Mouse (Mus musculus) adrenal gland, adult 8-10 months (tissue): ENCODE results near the gene Usp54. TPM values are rescaled to one million over a fixed set of nuclear protein-coding genes. Genes with fewer than 3 reads are reported as not detected.
"Not testable (repeated sequence)": the region's sequence is repeated elsewhere in the genome, so short reads cannot be mapped to it uniquely, and the experiment has no call there.

ENCODE experiments used
- DNase-seq: peaks from one replicate; pipeline ENCODE4 v3.0.0; 2022
- total RNA-seq, 4 experiments: library from RNA; stranded (reverse); gene quantifications; 2 replicates each; pipeline ENCODE4 v1.2.4; 2022

The Usp54 gene
- total RNA-seq, 4 experiments from 2014 or later = 18.3 to 22.1 (median 19.3) TPM

DNA sequence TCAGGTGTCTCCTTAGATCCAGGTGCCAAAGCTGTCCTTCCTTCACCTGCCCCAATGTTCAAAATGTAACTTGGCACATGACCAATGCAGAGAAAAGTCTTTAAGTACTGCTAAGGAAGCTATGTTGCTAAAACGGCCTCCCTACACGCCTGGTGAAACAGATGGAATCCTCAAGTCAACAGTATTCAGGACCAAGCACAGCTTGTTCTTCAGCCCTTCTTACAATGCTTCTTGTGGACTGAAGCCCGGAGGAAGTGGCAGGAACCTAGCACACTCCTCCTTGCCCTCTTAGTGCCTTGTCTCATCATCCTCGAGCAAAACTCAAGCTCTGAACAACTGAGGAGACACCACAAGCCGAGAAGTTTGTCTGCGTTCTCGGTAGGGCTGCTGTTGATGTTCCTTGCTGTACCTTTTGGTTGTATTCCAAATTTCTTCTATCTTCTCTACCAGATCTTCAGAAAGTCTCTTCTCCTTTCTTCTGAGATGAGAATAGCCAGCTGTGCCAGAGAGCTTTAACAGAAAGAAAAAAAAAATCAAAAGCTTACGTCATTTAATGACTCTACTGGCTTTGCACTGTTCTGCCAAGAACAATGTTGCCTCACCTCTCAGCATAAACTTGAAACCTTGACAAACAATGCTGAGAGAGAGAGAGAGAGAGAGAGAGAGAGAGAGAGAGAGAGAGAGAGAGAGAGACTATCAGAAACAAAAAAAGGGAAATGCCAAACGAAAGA, 33.3 kb downstream of the Usp54 start:
- DNase-seq = no peak

DNA sequence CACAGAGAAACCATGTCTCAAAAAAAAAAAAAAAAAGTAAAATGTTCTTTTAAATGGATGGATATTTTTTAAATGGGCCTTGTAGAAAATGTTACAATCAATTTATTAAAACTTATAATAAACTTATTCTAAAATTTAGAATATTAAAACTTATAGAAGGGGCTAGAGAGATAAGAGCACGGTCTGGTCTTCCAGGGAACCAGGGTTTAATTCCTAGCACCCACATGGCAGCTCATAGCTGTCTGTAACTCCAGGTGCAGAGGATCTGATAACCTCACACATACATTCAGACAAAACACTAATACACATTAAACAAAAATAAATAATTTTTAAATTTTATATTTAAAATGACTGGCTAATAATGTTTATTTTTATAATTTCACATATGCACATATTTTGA, 39.6 kb downstream of the Usp54 start:
- DNase-seq = no peak

DNA sequence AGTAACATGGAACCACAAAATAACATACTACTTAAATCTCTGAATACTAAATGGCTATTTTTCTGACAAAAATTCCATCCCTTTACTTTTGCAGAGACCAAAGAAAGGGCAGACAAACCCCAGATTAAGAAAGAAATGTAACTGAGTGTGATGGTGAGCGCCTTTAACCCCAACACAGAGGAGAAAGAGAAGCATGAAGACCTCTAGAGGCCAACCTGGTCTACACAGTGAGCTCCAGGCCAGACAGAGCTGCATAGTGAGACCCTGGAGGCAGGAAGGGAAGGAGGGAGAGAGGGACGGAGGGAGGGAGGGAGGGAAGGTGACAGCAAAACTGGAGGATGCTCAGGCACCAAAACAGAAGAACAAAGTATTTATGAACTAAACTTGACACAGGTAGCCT, 40.7 kb downstream of the Usp54 start:
- DNase-seq = no peak

DNA sequence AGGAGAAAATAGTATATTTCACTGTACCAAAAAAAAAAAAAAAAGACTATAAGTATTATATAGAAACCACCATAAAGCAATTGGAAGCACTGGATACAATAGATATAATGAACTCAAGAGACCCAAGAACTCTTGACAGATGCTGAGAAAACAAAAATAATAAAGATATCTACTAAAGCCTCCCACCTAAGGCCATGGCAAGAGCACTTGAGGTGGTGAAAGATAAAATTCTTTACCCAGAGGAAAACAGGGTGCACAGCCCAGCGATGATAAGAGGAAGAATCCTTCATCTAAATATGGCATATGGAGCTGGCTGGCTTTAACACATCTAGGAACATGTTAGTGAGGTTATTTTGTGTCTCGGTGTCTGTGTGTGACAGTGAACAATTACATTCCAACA, 41.3 kb downstream of the Usp54 start:
- DNase-seq = no peak

DNA sequence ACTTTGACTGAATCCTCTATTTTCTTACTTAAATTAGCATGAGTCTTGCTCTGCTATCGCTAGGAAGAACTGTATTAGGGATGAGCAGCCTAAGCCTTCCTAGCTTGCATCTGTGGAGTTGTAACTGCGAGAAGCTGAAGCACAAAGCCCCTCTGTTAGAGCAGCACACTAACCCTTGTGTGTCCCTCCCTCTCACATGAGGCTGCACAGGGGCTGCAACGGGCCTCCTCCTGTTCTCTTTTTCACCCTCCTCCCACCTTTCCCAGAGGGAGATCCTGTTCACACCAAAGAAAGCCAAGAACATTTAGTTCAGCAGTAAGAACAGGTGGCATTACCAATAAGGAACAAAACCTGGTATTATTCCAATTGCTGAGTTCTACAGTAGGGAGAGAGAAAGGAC, 45.1 kb downstream of the Usp54 start:
- DNase-seq = no peak

DNA sequence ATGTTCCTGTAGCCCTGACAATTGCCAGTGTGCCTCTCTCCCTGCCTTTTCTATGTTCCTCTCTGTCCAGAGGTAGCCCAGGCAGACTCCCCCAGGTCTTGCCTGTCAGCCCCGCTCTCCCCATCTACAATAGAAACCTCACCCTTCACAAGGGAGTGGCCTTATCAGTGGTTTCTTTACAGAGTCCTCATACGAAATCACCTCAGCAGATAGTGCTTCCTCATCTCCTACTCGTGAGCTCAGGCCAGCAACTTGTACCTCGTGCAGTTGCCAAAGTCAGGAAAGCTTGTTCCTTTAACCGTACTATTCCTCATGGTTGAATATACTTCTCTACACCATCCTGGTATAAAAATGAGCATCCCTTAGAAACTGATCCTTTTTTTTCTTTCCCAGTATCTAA, 53.4 kb downstream of the Usp54 start:
- no peak for DNase-seq

DNA sequence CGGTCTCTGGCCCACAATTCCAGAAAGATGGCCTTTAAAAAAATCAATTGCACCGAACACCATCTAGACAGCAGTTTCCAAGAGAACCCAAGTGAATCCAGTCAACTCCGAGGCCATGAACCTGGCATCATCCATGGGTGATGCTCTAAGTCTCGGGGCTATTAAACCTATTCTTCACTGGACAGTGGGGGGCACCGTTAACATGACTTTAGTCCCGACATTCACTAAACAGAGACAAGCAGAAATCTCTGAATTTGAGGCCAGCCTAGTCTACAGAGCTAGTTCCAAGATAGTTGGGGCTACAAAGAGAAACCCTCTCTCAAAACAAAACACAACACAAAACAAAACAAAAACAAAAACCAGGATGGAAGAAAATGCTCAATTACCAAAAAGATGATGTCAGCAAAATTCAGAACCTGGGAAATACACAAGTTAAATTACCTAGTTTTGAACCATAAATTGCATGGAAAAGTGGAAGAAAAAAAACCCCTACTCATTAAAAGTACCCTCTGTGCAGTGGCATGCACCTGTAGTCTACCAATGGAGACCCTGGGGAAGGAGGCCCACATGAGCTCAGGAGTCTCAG, 61.9 kb downstream of the Usp54 start:
- no peak for DNase-seq

DNA sequence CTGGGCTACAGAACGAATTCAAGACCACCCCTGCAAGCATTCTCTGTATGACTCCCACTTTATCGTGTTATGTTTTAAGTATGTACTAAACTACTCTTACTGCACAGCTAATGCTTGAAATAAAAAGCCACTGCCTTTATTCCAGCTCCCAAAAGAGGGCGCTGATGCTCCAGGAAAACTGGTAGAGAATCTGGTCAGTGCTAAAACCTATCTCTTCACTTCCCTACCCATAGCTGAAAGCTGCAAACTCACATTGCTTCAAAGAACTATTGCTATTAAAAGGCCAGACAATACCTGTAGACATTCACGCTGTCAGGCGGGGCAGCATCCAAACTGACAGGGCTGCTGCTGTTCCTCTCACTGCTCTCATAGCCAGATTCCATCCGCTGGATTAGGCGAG, 64.7 kb downstream of the Usp54 start:
- peak; percentile 53 for DNase-seq

DNA sequence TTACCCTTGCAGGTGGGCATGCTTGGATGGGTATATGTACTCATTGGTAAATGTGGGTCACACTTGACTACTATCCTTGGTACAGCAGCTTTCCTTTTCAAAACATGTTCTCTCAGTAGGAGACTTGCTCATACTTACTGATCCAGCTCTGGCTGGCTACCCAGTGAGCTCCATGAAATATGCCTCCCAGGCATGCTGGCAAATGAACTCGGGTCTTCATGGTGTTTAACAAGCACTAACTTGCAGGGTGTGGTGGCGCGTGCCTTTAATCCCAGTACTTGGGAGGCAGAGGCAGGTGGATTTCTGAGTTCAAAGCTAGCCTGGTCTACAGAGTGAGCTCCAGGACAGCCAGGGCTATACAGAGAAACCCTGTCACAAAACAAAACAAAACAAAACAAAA, 67.7 kb downstream of the Usp54 start:
- DNase-seq = not testable (repeated sequence)

DNA sequence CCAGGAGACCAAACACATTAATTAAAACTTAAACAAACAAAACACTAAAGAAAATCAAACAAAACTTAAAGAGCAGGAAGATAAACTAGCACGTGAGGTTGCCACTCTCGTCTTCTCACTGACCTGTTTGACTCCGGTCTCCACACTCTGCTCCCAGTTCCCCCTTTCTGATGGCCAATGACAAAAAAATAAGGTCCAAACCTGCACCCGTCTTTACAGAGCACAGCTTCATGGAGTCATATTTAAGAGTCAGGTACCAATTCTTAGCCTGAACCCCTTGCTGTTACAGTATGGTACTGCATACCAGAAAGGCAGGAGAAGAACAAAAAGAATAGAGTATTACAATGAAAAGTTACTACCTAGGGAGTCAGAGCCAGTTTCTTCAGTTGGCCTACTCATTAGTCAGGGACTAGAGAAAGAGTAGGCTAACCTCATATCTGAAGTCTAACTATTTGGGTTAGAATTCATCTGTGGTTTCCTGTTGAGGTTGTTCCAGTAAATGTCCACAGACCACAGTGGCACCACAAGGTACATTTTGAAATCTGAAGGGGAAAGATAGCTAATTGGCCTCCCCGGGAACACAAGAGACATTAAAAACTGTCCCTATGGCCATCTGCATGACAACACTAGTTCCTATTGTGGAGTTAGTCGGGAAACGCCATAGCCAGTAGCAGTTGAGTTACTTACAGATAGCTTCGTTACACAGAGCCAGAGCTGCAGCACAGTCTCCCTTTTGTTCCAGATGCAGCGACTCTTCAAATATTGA, 75.4 kb downstream of the Usp54 start:
- no peak for DNase-seq

DNA sequence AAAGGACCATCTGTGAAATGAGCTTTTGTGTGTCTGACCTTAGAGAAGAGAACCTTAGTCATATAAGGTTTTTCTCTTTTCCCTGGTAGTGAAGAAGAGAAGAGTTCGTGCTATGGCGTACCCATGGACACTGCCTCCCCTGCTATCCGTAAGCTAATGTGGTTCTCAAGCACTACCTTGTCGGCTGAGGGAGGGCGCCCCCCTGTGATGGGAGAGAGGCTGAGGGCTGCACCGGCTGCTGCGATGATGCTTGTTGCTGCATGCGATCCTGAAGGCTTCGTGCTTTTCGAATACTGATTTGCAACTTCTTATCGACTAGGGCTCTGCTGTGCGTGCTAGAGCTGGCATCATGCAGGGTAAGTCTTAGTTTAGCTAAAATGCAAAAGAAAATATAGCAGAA, 76.2 kb downstream of the Usp54 start:
- DNase-seq = no peak

DNA sequence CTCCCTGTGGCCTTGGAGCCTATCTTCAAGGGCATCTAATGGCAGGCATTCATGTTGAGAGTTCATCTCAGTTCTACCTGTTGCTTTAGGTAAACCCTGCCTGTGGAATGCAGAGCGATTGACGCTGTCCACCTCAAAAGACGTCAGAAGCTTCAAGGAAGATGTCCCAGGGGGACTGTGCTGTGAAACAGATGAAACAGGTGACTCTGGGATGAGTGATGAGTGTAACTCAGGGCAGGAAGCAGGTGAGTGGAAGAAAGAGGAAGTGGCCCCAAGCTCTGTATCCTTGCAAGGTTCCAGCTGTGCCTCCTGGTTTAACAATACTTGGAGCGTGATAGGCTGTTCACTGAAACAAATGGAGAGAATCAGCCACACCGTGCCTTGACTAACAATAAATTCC, 79.0 kb downstream of the Usp54 start:
- DNase-seq = no peak

DNA sequence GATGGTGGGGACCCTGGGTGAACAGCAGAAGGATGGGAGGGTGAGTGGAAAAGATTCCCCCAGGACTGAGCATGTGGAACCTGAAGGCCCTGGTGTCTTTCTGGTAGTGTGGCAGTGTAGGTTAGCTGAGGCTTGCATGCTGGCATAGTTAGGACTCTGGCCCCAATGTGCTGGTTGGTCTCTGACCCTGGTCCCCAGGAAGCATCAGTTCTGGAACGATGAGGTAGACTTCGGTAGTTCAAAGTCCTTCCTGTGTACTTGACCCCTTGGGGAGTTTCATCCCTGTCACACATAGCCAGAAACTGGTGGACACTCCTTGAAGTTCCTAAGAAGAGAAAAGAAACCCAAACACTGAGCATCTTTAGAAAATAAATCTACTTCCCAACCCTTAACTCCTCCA, 90.7 kb downstream of the Usp54 start:
- no peak for DNase-seq

DNA sequence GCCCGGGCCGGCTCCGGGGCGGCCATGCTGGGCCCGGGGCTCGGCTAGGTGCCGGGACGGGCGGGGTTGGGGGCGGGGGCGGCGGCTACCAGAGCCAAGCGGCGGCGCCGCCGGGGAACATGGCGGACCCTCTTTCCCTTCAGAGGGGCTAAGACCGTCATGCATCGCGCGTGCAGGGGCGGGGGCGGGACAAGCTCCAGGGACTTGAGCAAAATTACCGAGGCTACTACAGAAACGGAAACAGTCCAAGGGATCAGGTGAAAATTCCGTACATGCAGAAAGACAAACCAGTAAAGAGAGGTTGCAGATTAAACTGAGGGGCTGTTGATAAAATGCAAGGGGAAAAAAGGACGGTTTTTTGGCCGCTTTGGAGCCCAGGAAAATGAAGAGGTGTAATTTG, 94.4 kb downstream of the Usp54 start, which contains the start of gene Ppp3cb:
Gene Ppp3cb, minus strand, starts transcription at position 159 of the 400 bp plus-strand sequence.
- DNase-seq = peak; percentile 67

DNA sequence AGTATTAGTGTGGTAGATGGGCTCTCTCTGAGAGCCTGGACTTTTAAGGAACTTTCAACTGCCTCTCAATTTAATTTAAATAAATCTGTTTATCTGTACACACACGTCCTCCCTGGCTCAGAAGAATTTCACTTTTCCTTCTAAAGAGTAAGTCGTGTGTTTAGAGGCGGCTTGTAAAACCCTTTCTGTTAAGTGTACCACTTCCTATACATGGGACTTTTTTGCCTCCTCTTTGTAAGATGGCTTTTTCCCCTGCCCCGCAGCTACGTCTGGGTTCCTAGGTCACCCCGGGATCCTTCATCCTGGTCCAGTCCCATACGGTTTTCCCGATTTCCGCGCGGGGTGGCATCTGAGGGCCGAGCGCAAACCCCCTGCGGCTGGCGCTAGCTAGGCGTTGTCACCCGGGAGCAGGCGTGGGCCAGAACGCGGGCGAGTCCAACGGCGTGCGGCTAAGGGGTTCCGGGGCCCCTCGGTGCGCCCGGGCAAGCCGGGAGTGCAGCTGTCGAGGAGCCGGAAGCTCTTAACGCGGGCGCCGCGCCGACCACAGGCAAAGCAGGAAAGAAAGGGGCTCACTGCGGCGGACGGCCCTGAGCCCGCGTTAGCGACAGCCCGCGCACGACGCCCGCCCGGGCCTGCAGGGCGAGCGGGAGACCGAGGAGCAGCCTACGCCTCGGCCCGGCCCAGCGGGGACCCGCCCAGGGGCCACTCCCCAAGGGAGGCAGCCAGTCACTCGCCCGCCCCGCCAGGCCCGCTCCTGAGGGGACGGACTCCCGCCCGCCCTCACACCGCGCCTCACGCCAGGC, 95.1 kb downstream of the Usp54 start:
- peak; percentile 90 for DNase-seq

DNA sequence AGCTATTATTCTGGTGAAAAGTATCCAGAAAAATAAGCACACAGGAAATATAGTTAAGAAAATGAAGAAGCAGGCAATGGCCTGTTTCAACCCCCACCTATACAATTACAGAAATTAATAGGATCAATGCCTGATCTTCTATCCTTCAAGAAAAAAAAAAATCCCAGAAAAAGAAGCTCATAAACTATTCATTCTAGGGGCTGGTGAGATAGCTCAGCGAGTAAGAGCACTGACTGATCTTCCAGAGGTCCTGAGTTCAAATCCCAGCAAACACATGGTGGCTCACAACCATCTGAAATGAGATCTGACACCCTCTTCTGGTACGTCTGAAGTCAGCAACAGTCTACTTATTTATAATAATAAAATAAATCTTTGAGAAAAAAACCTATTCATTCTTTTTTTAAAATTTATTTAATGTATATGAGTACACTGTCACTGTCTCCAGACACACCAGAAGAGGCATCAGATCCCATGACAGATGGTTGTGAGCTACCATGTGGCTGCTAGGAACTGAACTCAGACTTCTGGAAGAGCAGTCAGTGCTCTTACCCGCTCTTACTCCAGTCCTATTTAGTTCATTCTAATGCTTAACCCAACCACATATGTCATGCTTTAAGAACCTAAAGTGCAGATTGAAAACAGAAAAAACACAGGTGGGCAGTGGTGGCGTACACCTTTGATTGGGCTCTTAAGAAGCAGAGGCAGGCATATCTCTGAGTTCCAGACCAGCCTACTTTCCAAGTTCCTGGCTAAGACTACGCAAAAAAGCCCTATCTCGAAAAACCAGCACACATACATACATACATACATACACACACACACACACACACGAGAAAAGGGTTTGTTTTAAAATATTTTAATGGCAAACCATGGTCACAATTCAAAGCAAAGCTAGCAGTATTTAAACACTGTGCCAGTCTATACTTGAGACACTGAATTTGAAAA, 96.1 kb downstream of the Usp54 start:
- no peak for DNase-seq

DNA sequence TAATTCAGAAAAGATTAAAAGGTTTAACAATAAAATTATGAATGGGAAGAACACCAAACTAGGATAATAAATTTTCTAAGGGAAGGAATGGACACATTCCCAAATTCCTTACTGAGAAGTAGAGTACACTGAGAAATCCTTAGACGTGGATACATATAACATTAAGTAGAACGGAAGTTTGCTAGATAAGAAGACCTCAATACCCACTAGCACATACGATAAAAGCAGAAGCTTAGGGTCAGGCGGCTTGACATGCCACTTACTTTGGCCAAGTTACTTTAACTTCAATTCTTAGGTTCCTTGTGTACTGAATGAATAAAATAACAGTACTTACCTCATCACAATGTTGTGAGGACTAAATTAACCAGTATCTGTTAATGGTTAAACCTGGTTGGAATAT, 111.2 kb downstream of the Usp54 start:
- no peak for DNase-seq

DNA sequence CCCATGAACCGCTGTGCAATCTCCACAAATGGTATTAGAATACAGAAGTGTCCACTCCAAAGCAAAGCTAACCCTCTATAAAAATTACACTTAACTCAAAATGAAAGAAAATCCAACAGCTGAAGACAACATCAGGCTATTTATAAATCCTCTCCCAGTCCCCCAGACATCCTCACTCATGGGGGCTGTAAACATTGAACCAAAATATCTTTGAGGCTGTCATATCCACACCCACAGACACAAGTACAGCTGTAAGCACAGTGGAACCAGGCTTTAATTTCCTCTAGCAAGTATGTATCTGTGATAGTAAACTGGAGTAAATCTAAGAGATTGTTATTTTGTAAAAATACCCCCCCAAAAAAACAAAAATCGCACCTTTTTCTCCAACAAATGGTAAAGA, 120.7 kb downstream of the Usp54 start:
- DNase-seq = no peak

DNA sequence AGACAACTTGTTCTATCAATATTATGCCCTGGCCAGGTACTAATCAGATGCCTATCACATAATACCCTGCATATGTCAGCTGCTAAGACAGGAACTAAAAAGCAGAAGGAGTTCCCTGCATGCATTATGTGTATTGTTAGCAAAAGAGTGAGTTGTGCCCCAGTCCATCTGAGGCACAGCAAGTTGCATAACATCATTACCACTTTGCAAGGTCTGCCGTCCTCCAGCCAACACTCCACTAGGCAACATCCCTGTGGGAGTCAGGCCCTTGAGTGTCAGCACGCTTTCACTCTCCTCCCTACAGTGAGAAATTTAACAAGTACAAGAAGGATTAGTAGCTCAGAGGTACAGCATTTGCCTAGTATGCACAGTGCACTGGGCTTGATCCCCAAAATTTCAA, 132.4 kb downstream of the Usp54 start:
- DNase-seq = no peak

DNA sequence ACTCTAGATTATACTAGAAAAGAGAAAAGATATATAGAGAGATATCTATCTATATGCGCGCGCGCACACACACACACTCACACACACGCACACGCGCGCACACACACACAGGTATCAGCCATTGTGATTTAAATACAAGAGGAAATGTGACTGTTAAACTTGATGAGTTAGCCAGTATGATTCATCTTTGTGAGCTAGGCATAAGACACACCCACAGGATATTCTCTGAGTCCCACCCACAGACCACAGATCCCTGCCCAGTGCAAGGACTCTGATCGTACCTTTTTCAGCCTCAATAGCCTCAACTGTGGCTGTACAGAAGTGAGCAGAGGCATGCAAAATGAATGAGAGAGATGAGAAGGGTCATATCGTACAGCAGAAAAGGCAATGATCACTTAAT, 137.9 kb downstream of the Usp54 start:
- no peak for DNase-seq

DNA sequence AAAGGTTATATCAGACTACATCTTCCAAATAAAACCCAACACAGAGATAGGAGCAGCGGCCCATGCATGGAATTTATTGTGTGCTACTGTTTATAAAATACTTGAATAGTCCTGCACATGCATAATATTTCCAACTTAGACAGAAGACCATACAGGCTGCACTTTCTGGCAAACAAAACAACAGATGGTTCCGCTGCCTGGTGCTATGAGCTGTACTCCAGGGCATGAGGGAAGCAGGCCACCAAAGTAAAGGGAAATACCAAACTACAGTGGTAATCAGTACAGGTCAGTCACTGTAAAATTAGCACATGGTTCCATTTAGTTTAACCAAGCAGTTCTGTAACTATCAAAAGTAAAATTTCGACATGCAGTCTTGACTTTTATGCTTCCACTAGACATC, 140.9 kb downstream of the Usp54 start:
- no peak for DNase-seq
